Mouse (Mus musculus) lung, adult 18-20 months (tissue): ENCODE measurements around the gene Ccl4.
A peak's percentile ranks its signal among the peaks of the same experiment; 100 is the strongest.

ENCODE experiments used
- DNase-seq, 2 experiments: peaks; one replicate each; pipeline ENCODE4 v3.0.0; 2022; ENCODE audit warnings: mixed read lengths in 2 of 2

Gene Ccl4

GRCm38 (mm10) chr11:83662204-83662603, at the start of gene Ccl4:
TSS of gene Ccl4 (plus strand) at chr11:83662584.
- no peak for DNase-seq

DNA sequence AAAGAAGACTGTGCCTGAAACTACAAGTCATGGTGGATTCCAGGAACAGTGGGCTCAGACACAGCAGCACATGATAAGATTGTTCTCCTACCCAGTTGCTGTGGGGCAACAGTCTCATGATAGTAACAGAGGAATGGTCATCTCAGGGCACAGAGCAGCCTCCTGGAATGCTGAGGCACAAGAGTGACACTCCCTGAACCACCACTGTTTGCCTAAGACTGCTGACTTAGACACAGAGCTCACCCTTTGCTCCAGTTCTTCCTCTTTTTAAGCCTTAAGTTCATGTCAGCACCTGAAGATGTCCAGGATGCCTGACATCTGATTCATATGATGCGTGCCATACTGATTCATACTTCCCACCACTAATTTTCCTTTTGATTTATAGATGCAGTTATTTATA, 45.8 kb upstream of the Ccl4 start:
- DNase-seq = no peak

DNA sequence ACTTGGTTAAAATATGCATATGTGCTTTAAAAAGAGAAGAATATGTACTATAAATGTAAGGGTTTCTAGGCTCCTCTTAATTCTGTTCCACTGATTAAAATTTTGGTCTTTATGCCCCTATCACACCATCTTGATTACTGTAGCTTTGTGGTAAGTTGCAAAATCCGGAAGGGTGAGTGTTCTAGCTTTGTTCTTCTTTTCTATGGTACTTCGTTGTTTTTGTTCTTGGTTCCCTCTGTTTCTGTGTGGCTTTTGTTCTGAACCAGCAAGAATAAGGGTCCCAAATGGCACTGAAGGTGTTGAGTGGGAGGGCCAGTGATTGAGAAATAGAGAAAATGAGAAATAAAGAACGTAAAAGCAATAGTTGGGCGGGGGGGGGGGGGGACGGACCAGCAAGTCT, 44.1 kb upstream of the Ccl4 start:
- no peak for DNase-seq

DNA sequence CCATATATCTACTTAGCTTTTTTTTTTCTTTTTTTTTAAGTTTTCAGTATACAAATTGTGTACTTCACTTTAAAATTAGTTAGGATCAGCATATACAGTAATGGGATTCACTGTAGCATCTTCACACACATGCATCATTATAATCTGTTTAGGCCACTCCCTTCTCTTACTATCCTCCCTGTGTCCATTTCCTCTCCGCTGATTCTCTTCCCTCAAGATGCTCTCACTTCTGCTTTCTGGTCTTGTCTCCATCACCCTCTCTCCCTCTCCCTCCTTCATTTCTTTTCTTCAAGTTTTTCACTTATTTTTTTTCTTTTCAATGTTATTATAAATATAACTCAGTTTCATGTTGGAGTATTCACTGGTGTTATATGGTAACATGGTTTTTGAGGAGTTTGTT, 43.3 kb upstream of the Ccl4 start:
- no peak for DNase-seq

GRCm38 (mm10) chr11:83623586-83623985, 38.8 kb upstream of the Ccl4 start:
- DNase-seq = no peak

DNA sequence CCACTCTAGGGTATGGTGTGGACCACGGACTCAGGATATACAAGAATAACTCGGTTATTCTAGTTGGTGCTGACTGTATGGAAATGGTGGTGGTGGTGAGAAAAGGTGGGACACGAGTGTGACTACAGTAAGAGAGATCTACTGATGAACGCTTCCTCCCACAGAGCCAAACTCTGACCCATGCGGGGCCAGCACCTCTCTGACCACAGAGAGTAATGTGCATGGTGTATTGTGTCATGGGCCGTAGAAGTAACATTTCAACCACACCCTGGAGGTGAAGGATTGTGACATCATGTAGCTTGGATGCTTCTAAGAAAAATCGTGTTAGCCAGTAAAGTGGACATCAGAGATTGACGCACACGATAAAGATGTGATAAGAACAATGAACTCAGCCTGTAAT, 33.6 kb upstream of the Ccl4 start:
- DNase-seq = no peak

DNA sequence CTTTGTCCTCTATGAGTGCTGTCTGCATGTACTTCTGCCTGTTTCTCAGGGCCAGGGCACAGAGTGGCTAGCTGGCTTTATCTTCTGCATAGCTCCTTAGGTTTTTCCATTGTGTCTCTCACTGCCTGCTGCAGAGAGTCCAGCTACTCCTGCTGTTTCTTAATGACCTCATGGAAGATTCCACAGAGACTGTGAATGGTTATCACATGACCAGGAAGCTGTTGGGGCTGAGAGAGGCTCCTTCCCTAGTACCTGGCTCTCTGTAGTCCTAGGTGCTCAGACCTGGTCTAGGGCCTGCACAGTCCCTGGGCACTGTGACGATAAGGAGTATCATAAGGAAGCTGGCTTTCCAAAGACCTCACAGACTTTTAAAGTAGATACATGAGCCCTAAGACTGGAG, 31.8 kb upstream of the Ccl4 start:
- DNase-seq = no peak

- no peak for DNase-seq
These were observed 31.3 kb upstream of the Ccl4 start for GRCm38 (mm10) chr11:83631065-83631464.

GRCm38 (mm10) chr11:83632744-83633143, 29.6 kb upstream of the Ccl4 start:
- DNase-seq = no peak

DNA sequence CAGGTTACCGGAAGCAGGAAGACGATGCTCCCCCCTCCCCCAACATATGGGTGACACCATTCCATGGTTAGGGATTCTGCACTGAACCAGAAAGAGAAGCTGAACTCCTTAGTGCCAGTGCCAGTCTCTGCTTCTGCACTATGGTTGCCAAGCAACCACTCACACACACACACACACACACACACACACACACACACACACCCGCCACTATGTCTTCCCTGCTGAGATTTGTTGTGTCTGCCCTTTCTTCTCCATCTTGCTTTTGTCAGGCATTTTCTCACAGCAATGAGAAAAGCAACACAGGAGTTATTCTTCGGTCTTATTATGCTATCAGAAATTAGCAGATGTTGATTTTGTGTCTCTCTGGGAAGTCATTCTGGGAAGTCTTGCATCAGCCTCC, 28.0 kb upstream of the Ccl4 start:
- DNase-seq = no peak

DNA sequence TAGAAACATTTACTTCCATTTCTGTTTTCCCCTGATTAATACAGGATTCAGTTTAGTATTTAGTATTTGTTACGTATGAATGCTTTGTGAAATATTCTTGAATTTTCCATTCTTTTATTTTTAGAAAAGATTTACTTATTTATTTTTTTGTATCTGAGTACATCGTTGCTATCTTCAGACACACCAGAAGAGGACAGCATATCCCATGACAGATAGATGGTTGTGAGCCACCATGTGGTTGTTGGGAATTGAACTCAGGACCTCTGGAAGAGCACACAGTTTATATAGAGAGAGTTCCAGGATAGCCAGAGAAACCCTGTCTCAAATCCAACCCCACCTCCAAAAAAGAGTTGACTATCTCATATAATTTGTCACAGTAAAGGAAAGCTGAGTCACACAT, 27.5 kb upstream of the Ccl4 start:
- no peak for DNase-seq

DNA sequence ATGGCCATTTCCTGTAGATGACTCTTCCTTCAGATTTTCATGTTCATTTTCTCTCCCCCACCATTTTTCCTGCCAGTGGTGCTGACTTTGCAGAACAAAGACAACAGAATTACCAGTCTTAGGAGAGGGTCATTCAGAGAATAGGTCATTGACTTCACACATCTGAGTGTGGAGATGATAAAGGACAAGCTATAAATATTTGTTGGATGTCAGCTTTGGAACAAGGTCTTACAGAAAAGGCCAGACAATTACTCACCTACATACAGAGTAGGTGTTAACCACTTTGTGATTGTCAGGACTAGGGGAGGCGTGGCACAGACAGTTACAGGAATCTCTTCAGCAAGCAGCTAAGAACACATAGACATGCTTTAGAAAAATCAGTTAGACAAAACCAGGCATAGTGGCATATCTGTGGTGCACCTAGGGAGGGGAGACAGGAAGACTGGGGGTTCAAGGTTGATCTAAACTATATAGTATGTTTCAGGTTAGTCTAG, 25.6 kb upstream of the Ccl4 start:
- DNase-seq = no peak

DNA sequence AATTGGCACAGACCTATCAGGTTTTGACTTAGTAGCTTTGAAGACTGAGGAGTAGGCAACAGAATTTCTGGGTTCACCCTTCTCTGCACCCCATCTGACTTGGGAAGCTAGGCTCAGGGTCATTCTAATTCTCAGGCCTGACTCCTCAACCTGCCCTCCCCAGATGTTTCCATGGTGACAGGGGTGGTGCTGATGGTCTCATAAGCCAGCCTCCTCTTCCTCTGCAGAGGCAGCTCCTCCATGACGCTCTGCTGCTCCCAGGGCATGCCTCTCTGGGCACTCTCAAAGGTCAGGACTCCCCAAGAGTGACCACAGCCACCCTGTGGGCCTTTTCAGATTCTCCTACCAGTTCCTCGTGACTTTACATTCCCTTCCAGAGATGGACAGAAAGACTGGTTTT, 23.4 kb upstream of the Ccl4 start:
- DNase-seq = no peak

GRCm38 (mm10) chr11:83639533-83639932, 22.9 kb upstream of the Ccl4 start:
- DNase-seq = no peak

DNA sequence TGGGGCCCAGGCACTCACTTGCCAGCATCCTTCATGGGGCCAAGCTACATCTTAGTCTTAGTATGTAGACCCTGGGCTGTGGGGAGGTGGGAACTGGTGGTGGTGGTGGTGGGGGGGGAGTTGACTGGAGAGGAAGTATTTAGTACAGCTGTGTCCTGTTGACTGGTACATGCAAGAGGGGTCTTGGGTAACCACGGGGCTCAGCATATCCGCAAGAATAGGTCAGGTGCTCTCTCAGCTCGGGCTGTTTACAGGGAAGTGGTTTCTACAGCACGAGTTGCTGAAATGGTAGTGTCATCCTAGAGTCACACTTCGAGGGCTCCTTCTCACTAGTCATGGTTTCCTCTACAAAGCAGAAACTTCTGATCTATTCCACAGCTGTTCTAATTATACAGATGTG, 22.2 kb upstream of the Ccl4 start:
- DNase-seq = peak in 1 of 2 experiments; percentile 52

DNA sequence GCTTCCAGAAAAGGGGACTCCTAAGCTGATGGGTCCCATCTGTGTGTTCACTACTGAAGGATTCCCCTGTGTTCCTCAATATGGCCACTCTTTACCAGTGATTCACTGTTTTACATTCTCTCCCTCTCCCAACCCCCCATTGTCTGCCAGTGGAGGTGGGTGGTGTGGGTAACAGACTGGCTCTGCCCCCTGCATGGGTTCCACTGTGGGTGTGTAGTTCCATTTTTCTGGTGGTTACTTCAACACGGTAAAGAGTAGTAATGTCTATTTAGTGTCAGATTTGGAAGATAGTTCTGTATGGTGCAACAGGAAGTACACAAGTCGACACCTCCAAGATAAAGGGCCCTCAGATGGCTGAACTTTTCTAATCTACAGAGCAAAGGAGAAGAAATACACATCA, 21.2 kb upstream of the Ccl4 start:
- DNase-seq = no peak

DNA sequence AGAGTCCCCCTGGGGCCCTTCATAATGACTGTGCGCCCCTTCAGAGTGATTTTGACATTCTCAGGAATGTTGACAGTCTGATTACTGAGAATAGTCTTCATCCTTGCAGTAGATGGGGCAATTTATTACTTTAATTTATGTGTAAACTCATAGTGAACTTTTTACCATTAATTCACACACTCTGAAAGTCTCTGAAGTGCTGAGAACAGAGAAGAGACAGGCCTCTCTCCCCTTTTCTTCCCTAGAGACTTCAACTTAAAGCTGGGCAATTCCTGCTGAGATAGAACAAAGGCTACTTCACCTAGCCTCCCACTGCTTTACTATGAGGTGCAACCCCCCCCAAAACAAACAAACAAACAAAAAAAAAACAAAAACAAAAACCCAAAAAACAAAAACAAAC, 16.9 kb upstream of the Ccl4 start, which contains the start of gene Rpl9-ps1:
Gene Rpl9-ps1, minus strand, starts transcription at position 101 of the 400 bp plus-strand sequence.
- no peak for DNase-seq

DNA sequence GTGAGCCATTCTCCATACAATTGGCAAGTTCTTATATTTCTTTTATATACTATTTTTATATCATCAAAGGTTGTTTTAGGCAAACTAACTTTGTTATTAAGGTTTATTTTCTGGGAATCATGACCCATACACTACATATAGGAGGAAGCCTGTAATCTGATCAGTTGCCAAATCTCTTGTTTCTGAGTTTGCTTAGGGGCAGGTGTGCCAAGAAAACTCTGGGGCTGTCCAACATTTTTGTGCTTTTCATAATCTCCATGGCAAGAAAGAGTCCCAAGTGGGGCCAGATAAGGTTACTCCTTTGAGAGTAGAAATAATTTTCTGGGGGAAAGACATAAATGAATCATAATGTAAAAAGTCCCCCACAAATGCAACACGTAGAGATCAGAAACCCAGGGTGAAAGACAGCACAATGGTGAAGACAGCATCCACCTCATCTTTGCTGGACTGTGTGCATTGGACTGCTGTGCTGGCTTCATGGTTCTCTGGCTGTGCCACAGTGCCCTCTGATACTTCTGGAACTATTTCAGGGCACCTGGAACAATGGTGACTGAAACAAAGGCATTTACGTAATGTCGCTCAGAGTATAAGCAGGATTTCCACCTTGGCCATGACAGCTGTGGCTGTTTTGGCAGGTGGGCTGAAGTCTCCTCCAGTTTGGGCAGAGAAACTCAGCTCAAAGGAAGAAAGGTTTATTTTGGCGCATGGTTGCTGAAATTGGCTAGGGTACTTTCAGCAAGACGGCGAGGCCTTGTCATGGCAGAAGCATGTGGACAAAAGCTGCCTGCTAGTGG, 15.8 kb upstream of the Ccl4 start:
- DNase-seq = no peak

GRCm38 (mm10) chr11:83649305-83649841, 13.0 kb upstream of the Ccl4 start, which contains the start of gene Ccl3:
TSS of gene Ccl3 (minus strand) at chr11:83649355.
- DNase-seq = no peak

DNA sequence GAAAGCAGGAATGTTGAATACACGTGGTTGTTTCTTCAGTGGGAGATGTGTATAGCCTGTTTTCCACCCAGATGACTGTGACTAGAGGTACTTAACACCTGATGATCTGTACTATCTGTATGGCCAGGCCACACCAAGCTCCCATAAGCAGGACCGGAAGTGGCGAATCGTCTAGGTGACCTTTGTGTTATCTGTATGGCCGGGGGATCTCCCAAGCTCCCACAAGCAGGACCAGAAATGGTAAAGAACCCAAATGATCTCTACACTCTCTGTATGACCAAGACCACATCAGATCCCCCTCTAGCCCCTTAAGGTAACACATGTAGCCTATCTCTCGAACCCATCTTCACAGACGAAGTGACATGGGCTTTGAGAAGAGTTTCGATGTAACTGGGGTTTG, 7.8 kb upstream of the Ccl4 start:
- no peak for DNase-seq

GRCm38 (mm10) chr11:83657508-83657907, 4.9 kb upstream of the Ccl4 start:
- DNase-seq = no peak

- no peak for DNase-seq
These were observed 3.6 kb upstream of the Ccl4 start for GRCm38 (mm10) chr11:83658797-83659196.

GRCm38 (mm10) chr11:83663532-83663931, 1.1 kb downstream of the Ccl4 start:
- DNase-seq = no peak

DNA sequence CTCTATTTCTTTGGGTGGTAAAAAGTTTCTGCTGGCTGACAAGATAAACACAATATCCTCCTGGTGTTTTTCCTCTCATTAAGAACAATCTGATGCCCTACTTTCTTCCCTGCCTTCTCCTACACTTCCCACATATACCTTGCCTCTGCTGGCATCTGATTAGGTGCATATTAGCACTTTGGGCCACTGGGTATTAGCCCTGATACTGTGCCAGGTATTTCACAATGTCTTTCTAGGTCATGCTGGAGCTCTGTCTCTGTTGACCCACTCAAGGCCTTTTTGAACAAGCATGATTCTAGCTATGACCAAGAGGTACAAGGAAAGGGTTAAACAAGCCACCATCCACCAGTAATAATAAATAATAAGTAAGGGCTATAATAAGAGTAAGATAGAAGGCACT, 9.4 kb downstream of the Ccl4 start:
- DNase-seq = peak in 1 of 2 experiments; percentile 28

- DNase-seq = no peak
These were observed 13.3 kb downstream of the Ccl4 start for GRCm38 (mm10) chr11:83675665-83676064.
